Mouse (Mus musculus): ENCODE data around the gene Praf2.
"Not testable (repeated sequence)": the region's sequence is repeated elsewhere in the genome, so short reads cannot be mapped to it uniquely, and the experiment has no call there.

Gene Praf2

DNA sequence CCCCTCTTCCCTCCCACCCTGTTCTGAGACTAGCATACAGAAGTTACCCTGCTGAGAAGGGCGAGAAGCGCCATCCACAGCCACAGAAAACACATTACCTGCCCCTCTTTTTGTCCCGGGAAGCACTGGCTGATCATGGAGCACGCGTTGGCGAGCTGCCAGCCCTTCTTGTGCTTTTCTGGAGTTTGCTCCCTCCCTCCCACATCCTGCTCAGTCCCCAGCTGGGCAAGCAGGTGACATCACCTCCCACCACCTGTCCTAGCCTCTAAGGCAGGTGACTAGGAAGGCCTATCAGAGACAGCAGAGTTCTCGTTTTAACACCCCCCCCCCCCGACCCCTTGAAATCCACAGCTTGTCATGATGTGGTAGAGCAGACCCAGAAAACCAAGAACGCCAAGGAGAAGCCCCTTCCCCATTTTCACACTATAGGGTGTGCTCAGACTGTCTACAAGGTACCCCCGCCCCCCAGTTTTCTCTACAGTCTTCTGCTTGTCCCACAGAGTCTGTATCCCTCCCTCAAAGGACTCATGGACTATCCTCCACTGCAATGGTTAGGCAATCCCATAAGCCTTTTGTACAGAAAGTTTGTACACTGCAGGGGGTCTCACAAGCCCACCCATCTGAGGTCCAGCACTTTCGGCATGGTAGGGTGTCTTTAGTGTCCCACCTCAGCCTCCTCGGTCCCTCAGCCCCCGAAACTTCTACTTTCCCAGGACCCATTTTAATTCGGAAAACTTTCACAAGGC lies 11.3 kb downstream of the Praf2 start:
- DNase-seq (ENCODE audit: low spot score), result no peak

DNA sequence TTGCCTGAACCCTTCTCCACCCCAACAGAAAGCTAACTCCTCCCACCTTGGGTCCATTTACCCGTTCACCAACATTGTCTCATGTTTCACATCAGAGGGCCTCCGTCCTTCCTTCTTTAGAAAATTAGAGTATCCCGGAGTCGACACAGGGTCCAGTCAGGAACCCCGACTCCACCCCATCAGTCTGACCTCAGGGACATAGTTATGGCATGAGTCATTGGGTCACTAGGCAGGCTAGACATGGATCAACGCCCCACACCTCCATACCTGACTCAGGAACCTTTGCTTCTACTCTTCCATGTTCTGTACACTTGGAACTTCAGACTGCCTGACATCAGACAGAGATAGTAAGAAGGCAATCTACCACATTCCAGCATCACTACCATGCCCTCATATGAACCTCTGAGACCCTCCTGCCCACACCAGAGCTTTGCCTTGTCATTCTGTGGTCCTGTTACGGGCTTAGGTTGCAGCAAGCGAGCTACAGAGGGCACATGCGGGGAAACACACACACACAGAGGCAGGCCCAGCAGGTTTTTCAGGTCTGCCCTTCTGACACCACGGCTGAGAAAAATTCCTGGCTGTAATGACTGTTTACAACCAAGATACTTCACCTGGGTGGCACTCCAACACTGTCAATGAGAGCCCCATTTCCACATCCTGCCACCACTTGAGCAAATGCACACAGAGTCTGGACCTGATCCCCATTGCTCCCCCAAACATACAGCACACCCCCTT lies 12.0 kb downstream of the Praf2 start:
- no peak for DNase-seq (ENCODE audit: low spot score)

DNA sequence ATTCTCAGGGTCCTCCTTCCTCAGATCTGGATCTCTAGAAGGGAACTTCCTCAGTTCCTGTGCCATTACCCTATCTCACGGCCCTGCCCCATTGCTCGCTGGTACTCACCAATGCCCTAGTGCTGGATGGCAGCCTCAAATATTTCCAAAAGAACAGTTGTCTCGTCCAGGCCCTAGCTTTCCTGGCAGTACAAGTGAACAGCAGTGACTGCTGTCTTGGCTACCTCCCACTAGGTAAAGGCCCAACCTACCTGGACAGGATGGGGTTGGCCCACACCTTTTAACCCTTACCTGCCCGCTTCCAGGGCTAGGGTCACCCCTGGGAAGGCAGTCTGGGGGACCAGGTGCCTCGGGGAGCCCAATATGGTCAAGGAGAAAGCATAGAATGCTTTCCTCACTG lies 12.9 kb downstream of the Praf2 start:
- no peak for DNase-seq (ENCODE audit: low spot score)

DNA sequence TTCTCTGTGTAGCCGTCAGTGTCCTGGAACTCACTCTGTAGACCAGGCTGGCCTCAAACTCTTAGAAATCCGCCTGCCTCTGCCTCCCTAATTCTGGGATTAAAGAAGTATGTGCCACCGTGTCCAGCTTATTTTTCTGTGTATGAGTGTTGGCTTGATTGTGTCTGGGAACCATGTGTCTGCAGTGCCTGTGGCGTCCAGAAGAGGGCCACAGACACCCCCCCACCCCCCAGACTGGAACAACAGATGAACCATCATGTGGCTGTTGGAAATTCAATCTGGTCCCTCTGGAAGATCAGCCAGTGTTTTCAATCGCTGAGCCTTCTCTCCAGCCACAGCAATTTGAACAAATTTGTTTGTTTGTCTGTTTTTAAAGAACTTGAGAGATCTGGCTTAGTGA lies 15.2 kb downstream of the Praf2 start:
- DNase-seq (ENCODE audit: low spot score), result no peak

DNA sequence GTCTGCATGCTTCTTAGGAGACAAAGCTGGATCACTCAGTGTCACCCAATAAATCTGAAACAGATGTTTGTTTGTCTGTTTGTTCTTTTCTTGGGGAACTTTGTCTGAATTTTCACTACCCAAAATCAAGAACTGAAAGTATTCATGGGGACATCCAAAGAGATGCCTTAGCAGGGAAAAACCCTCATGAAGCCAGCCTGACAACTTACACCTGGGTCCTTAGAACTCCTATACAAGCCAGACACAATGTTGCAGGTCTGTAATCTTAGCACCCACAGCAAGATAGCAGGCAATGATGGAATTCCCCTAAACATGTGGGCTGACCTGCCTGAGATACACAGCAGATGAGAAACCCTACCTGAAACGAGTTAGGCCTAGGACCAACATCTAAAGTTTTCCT lies 16.7 kb downstream of the Praf2 start:
- no peak for DNase-seq (ENCODE audit: low spot score)

DNA sequence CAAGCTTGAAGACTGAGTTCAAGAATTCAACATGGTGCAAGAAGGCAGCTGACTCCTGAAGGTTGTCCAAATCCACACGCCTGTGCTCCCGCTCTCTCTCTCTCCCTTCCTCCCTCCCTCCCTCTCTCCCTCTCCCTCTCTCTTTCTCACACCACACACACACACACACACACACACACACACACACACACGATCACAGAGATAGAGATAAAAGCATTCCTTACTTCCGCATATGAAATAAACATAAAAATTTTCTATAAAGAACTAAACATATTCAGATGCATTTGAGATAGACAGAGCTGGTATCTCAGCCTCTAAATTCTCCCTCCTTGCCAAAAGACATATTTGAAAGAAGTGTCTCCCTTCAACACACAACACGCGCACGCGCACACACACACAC lies 17.2 kb downstream of the Praf2 start:
- DNase-seq (ENCODE audit: low spot score), result no peak

DNA sequence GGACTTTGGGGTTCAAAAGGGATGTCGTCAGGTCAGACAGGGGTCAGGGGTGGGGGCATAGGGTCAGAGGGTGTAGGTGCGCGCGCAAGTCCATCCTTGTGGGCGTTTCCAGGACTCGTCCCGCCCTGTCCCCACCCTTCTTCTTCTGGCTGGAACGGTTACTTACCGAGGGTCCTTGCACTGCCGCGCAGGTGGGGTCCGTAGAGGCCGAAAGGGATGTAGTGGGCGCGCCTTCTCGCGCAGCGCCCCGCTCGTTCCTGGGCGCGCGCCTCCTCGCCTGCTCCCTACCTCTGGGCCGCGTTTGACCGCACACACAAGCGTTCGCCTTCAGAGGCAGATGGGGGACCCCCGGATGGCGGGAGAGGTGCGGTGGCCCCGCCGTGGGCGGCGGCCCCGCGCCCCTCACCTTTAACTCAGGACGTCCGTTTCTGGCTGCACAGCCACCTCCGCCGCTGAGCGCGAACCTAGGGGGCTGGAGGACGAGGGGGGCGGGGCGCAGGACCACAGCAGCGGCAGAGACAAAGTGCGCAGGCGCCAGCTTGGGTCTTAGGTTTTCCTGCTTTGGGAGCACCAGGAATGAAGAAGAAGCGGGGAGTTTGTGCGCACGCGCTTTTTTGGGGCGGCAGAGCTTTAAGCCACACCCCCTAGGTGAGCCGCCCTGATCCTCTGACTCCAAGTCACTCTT lies 22.3 kb downstream of the Praf2 start, which contains the start of gene Ccdc120:
TSS of gene Ccdc120 (minus strand) at position 474 of the 685 bp plus-strand sequence.
- no peak for DNase-seq (ENCODE audit: low spot score)

DNA sequence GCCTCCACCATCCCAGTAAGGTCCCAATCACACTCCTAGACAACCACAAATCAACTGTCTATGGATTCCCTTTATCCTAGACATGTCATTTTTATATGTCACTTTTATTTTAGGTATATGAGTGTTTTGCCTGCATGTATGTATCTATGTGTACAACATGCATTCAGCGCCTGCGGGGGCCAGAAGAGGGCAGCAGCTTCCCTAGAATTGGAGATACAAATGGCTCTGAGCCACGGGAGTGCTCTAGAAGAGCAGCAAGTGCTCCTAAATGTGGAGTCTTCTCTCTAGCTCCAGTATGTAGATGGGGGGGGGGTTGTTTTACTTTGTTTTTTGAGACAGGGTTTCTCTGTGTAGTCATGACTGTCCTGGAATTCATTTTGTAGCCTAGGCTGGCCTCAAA lies 25.4 kb downstream of the Praf2 start:
- not testable (repeated sequence) for DNase-seq (ENCODE audit: low spot score)

DNA sequence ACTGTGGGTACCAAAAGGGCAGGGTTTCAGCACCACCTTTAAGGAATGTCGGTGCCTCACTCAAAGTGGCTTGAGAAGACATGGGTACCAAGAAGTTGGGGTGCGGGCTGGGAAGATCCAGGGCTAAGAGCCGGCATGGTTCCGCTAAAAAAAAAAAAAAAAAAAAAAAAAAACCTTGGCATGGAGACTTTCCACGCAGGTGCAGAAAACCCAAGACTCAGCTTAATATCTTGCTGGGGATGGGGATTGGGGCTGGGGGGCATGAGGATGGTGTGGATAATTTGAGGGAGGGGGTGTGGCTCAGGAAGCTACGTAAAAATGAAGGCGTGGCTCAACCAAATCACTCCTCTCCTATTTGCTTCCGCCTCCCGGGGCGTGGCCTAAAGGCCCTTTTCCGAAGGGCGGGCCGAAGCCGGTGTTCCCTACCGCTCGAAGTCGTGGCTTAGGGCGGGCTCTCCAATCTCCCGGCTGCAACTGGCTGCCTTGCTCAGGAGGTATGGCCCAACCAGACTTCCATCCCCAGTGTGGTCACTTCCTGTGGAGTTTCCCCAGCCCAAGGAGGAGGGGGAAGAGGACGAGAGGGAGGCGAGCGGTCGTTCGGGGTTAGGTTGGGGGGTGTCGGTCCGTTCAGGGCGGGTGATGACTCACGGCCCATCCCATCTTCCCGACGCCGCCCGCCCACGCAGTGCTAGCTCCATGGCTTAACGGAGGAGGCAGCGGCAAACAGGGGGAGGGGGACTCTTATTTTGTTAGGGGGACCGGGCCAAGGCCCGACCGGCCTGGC lies 34.1 kb downstream of the Praf2 start, which contains the start of gene Tfe3:
TSS of gene Tfe3 (plus strand) at position 424 of the 784 bp plus-strand sequence.
- peak; percentile 80 for DNase-seq (ENCODE audit: low spot score)

DNA sequence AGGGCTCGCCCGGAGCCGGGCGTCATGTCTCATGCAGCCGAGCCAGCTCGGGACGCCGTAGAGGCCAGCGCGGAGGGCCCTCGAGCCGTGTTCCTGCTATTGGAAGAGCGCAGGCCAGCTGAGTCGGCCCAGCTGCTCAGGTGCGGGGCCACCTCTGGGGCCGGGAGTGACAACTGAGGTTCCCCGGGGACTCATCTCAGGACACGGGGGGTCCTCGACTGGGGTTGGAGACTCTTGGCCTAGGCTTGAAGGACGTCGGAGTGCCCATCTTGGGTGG lies 34.6 kb downstream of the Praf2 start:
- DNase-seq (ENCODE audit: low spot score), result no peak

DNA sequence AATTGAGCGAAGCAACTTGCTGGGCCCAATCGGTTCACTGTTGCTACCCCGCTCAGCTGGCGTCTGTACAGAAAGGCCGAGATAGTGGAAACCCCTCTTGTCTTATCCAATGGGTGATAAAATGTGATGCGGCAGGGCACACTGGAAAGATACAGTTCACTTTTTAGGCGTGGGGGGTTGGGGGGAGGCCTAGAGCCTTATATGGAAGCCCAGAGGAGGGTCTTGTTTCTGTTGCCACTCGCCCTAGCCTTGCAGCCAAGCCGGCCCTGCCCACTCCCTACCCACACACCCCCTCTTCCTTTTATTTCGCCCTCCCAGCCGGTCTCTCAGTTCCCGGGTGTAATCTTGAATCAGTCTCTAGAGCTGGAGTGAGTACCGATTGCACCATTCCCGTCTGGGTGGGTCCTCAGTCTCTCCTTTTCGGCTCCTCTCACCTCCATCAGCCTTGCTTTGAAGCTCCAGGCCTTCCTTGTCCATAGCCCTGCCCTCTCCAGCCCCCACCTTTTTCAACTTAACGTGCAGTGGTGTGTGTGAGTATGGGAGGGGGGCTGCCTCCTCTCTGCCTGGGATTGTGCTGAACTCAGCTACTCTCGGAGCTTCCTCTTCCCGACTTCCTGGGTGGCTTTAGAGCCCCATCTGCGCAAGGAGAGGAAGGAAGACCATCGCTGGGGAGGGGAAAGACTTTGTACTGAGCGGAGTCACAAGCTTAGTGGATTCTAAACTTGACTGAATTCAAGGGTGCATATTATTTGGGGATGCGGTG lies 35.6 kb downstream of the Praf2 start:
- DNase-seq (ENCODE audit: low spot score), result peak; percentile 5

DNA sequence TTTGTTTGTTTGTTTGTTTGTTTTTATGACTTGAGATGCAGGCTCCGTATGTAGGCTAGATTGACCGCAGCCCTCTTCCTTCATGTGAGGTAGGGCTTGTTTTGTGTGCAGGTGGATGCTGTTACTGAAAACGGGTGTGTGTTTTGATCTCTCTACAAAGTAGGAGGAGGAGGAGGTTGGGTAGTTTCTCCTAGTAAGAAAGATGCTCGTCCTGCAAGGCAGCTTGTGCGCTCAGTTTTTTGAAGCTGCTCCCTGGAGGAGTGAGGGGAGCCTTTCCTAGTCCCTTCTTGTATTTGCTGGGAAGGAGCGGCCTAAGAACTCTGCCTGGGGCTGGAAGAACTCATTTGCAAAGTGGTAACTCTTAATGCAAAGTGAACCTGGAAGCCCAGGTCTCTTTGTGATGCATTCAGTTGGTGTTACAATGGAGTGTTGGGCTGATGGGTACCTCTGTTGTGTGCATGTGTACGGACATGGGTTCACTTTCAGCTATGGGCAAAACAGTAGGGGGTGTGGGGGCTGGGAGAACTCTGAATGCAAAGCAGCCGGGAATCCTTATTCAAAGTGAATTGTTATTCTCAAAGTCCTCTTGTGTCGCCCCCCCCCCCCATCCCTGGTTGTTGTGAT lies 36.5 kb downstream of the Praf2 start:
- DNase-seq (ENCODE audit: low spot score), result no peak

DNA sequence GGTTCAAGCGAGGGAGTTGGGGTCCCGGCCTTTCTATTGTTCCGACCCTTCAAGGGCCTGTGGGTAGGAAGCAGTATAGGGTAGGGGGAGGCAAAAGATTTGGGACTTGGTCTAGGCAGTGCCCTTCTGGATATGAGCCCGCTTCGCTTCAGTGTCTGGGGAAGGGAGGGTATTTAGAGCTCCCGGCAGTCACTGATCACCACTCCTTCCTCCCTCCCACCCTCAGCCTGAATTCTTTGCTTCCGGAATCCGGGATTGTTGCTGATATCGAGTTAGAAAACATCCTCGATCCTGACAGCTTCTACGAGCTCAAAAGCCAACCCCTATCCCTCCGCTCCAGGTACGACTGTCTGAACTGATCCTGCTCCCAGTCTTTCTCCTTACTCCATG lies 37.0 kb downstream of the Praf2 start:
- no peak for DNase-seq (ENCODE audit: low spot score)

DNA sequence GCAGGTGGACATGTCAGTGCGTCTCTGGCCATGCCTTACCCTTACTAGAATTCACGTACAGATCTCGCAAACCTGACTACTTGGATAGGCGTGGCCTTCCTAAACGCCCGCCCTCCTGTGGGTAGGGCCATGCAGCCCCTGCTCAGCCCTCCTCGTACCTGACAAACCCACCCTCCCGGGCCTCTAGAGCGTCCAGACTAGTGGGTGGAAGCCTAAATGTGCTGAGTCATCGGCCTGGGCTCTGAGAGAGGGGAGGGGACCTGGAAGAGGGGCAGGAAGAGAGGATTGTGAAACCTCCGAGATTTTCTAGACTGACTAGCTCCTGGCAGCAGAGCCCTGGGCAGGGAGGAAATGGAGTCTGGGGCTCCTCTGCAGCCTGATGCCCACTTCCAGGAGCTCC lies 37.5 kb downstream of the Praf2 start:
- no peak for DNase-seq (ENCODE audit: low spot score)

DNA sequence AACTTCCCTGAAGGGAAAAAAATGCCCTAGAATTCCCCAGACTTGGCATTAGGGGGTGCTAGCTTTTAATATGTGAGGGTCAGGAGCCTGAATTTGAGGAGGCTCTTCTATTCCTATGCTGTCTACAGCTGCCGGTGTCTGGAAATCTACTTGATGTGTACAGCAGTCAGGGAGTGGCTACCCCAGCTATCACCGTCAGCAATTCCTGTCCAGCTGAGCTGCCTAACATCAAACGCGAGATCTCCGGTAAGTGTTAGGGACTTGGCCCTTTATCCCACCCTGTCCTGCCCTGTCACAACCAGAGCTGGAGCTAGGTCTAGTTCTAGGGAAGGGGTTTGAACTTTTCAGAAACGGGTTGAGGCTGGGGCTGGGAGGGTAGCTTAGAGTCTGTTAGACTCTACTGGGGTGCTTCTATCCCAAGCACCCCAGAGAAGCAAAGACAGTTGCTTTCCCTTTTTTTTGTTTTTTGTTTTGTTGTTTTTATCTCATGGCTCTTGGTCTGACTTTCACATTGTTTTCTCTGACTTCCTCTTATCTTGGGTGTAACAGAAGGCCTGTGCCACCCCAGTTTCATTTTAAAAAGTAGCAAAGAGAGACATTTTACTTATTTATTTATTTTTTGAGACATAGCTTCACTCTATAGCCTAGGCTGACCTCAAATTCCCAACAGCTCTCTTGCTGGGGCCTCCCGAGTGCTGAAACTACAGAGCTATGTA lies 41.2 kb downstream of the Praf2 start:
- DNase-seq (ENCODE audit: low spot score), result no peak

DNA sequence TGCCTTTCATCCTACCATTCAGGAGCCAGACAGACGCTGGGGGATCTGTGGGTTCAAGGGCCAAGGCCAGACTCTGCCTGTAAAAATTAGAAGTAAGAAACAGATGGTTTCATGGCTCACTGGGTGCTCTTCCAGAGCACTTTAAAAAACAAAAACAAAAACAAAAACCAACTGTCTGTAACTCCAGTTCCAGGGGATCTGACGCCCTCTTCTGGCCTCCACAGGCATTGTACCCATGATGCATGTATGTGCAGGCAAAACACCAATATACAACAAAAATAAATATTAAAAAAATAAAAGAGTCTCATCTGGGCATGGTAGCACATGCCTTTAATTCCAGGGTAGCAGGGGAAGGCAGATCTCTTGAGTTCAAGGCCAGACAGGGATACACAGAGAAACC lies 44.5 kb downstream of the Praf2 start:
- no peak for DNase-seq (ENCODE audit: low spot score)

DNA sequence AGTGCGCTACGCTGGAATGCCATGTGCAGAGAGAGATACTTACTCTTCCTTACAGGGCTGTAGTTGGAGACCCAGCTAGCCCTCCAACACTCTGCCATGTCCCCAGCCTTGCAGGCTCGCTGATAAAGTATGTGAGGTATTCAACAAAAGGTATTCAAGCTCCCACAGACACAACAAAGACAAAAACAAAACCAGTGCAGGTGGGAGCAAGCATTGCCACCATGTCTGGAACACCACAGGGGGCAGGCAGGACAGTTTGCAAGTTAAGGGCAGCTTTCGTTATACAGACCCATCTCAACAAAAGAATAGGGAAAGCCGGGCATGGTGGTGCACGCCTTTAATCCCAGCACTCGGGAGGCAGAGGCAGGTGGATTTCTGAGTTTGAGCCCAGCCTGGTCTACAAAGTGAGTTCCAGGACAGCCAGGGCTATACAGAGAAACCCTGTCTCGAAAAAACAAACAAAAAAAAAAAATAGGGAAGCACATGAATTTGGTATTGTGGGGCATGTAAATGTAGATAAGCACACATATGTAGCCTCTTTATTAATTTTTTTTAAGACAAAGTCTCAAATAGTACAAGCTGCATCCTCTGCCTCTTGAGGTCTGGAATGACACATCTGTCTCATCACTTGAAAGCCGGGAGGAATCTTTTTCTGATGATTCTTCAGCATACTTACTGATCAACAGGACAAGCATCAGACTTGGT lies 47.4 kb downstream of the Praf2 start:
- DNase-seq (ENCODE audit: low spot score), result no peak

DNA sequence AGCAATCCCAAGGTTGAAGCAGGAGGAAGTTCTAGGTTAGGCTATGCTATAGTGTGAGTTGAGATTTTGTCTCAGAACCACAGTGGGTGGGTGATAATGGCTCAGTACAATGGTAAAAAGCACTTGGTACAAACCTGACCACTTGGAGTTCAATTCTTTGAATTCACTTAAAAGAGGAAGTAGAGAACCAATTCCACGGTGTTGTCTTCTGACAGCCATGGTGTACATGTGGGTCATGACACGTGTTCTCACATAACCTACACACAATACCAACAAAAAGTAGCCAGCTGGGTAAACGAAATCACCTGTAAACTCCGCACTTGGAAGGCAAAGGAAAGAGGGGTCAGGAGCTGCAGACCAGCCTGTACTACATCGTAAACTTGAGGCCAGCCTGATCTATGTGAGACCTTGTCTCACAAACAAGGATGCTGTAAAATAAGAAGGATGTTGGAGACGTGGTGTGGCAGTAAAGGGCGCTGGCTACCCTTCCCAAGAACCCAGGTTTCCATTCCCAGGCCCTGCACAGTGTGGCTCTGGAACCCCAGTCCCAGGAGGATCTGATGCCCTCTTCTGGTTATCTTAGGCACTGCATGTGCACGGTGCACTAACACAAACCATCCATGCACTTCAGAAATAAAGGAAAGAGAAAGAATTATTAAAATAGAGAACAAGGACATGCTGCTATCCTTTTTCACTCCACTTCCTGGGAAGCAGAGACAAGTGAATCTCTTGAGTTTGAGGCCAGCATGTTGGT lies 48.3 kb downstream of the Praf2 start:
- peak; percentile 50 for DNase-seq (ENCODE audit: low spot score)

All from spleen, adult 12 weeks (tissue).